Mouse (Mus musculus): ENCODE measurements at regions not wholly inside any gene's neighbourhood (a gene's known extent, or its start where the extent isn't known, plus 50 kb on each side); places are given as distances from the start of the nearest gene placed in this dataset.

GRCm38 (mm10) chr12:104637046-104638032, 114.4 kb downstream of the Dicer1 start:
- ATAC-seq (replicated peaks; ENCODE audit: insufficient number of reproducible peaks, low FRiP score, low TSS enrichment, low read depth): peak; percentile 67

GRCm38 (mm10) chr12:104636474-104636873, 115.3 kb downstream of the Dicer1 start:
- peak overlapping the region; percentile 44; the same call in 1 of the 2 replicates for H3K27ac ChIP-seq (replicated peaks; ENCODE audit: low read depth, low read length)
- no peaks in the 10 kb centered on the region for H3K36me3 ChIP-seq (replicated peaks; ENCODE audit: control insufficient read depth, insufficient read depth, low read depth, low read length)
- DNase-seq (ENCODE audit: low spot score): no peak
- no peak for ATAC-seq (replicated peaks; ENCODE audit: insufficient number of reproducible peaks, low FRiP score, low TSS enrichment, low read depth)
- no peak overlapping the region for H3K4me2 ChIP-seq (ENCODE audit: low read depth, low read length)
- WGBS: 40% methylated on average over 12 of the region's 12 CpGs
- H3K4me1 ChIP-seq (ENCODE audit: control insufficient read depth, insufficient read depth, low read length): peaks cover 2% of the 10 kb centered on the region; the same call in 1 of the 2 replicates
- no peaks in the 10 kb centered on the region for H3K9me3 ChIP-seq (replicated peaks; ENCODE audit: control insufficient read depth, low read length)
- no peak overlapping the region for H3K4me3 ChIP-seq (ENCODE audit: low read depth, low read length)
- H3K27me3 ChIP-seq (ENCODE audit: control insufficient read depth, insufficient read depth, low read length): no peaks in the 10 kb centered on the region
- no peak overlapping the region for H3K9ac ChIP-seq (replicated peaks; ENCODE audit: low read length)

More at GRCm38 (mm10) chr12:104637046-104638032, 114.4 kb downstream of the Dicer1 start:
- 10% methylated on average over 33 of the region's 33 CpGs for WGBS
- DNase-seq (ENCODE audit: low spot score): peak; percentile 71
- Histone ChIP-seq H3K9ac (replicated peaks; ENCODE audit: low read length) (no peak overlapping the region), H3K4me1 (ENCODE audit: control insufficient read depth, insufficient read depth, low read length) (peaks cover 2% of the 10 kb centered on the region; the same call in 1 of the 2 replicates), H3K4me3 (ENCODE audit: low read depth, low read length) (no peak overlapping the region), H3K9me3 (replicated peaks; ENCODE audit: control insufficient read depth, low read length) (no peaks in the 10 kb centered on the region), H3K27me3 (ENCODE audit: control insufficient read depth, insufficient read depth, low read length) (no peaks in the 10 kb centered on the region), H3K36me3 (replicated peaks; ENCODE audit: control insufficient read depth, insufficient read depth, low read depth, low read length) (no peaks in the 10 kb centered on the region), H3K27ac (replicated peaks; ENCODE audit: low read depth, low read length) (no peak overlapping the region), H3K4me2 (ENCODE audit: low read depth, low read length) (peak overlapping the region; percentile 10; the same call in 1 of the 2 replicates)

- Histone ChIP-seq H3K27me3 (ENCODE audit: control insufficient read depth, insufficient read depth, low read length) (no peaks in the 10 kb centered on the region), H3K4me3 (ENCODE audit: low read depth, low read length) (no peak overlapping the region), H3K9me3 (replicated peaks; ENCODE audit: control insufficient read depth, low read length) (no peaks in the 10 kb centered on the region), H3K9ac (replicated peaks; ENCODE audit: low read length) (no peak overlapping the region), H3K4me2 (ENCODE audit: low read depth, low read length) (no peak overlapping the region), H3K27ac (replicated peaks; ENCODE audit: low read depth, low read length) (no peak overlapping the region), H3K36me3 (replicated peaks; ENCODE audit: control insufficient read depth, insufficient read depth, low read depth, low read length) (no peaks in the 10 kb centered on the region), H3K4me1 (ENCODE audit: control insufficient read depth, insufficient read depth, low read length) (peaks cover 2% of the 10 kb centered on the region; the same call in 1 of the 2 replicates)
- peak; percentile 82 for DNase-seq (ENCODE audit: low spot score)
- peak; percentile 44; the same call in 1 of the 2 replicates for ATAC-seq (replicated peaks; ENCODE audit: insufficient number of reproducible peaks, low FRiP score, low TSS enrichment, low read depth)
- 39% methylated on average over 10 of the region's 10 CpGs for WGBS
Measured at GRCm38 (mm10) chr12:104634818-104635217, 116.9 kb downstream of the Dicer1 start.

DNA sequence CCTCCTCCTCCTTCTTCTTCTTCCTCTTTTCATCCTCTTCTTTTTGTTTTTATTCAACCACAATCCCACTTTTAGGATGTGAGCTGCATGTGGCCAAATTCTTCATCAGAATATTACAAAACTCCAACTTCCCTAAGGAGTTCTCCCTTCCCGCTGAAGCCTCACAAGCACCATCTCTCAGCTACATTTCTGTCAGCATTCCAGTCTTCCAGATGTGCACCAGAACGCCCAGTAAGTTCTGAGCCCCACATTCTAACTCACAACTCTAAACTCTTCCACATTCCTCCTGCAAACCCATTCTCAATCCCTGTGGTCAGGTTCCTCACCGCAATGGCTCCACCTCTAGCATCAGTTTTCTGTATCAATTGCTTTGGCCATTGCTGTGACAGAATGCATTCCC, 121.2 kb downstream of the Dicer1 start:
- DNase-seq (ENCODE audit: low spot score) (no peak), ATAC-seq (replicated peaks; ENCODE audit: insufficient number of reproducible peaks, low FRiP score, low TSS enrichment, low read depth) (no peak)
- Histone ChIP-seq H3K4me3 (ENCODE audit: low read depth, low read length) (no peak overlapping the region), H3K9ac (replicated peaks; ENCODE audit: low read length) (no peak overlapping the region), H3K27me3 (ENCODE audit: control insufficient read depth, insufficient read depth, low read length) (no peaks in the 10 kb centered on the region), H3K4me2 (ENCODE audit: low read depth, low read length) (no peak overlapping the region), H3K36me3 (replicated peaks; ENCODE audit: control insufficient read depth, insufficient read depth, low read depth, low read length) (no peaks in the 10 kb centered on the region), H3K9me3 (replicated peaks; ENCODE audit: control insufficient read depth, low read length) (no peaks in the 10 kb centered on the region), H3K4me1 (ENCODE audit: control insufficient read depth, insufficient read depth, low read length) (peaks cover 2% of the 10 kb centered on the region; the same call in 1 of the 2 replicates), H3K27ac (replicated peaks; ENCODE audit: low read depth, low read length) (no peak overlapping the region)
- WGBS: 84% methylated on average over 3 of the region's 3 CpGs

DNA sequence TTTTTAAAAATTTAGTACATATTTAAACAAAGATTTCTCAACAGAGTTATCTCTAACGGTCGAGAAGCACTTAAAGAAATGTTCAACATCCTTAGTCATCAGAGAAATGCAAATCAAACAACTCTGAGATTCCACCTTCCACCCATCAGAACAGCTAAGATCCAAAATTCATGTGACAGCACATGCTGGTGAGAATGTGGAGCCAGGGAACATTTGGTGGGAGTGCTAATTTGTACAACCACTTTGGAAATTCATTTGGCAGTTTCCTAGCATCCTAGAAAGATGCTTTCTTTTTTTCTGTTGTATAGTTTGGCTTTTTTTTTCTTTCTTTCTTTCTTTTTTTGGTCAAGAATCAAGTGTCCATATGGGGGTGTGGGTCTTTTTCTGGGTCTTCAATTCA, 122.3 kb downstream of the Dicer1 start:
- WGBS: 91% methylated on average over 2 of the region's 2 CpGs
- ATAC-seq (replicated peaks; ENCODE audit: insufficient number of reproducible peaks, low FRiP score, low TSS enrichment, low read depth): no peak

GRCm38 (mm10) chr12:104626054-104626453, 125.7 kb downstream of the Dicer1 start:
- H3K9ac ChIP-seq (replicated peaks; ENCODE audit: low read length): no peak overlapping the region
- 93% methylated on average over 5 of the region's 5 CpGs for WGBS
- no peaks in the 10 kb centered on the region for H3K27me3 ChIP-seq (ENCODE audit: control insufficient read depth, insufficient read depth, low read length)
- DNase-seq (ENCODE audit: low spot score): no peak
- no peak overlapping the region for H3K27ac ChIP-seq (replicated peaks; ENCODE audit: low read depth, low read length)
- no peaks in the 10 kb centered on the region for H3K4me1 ChIP-seq (ENCODE audit: control insufficient read depth, insufficient read depth, low read length)
- no peak overlapping the region for H3K4me3 ChIP-seq (ENCODE audit: low read depth, low read length)
- no peak overlapping the region for H3K4me2 ChIP-seq (ENCODE audit: low read depth, low read length)
- H3K9me3 ChIP-seq (replicated peaks; ENCODE audit: control insufficient read depth, low read length): no peaks in the 10 kb centered on the region
- no peaks in the 10 kb centered on the region for H3K36me3 ChIP-seq (replicated peaks; ENCODE audit: control insufficient read depth, insufficient read depth, low read depth, low read length)
- no peak for ATAC-seq (replicated peaks; ENCODE audit: insufficient number of reproducible peaks, low FRiP score, low TSS enrichment, low read depth)

More for the DNA sequence above, 122.3 kb downstream of the Dicer1 start:
- Histone ChIP-seq H3K4me2 (ENCODE audit: low read depth, low read length) (no peak overlapping the region), H3K9ac (replicated peaks; ENCODE audit: low read length) (no peak overlapping the region), H3K27me3 (ENCODE audit: control insufficient read depth, insufficient read depth, low read length) (no peaks in the 10 kb centered on the region), H3K9me3 (replicated peaks; ENCODE audit: control insufficient read depth, low read length) (no peaks in the 10 kb centered on the region), H3K36me3 (replicated peaks; ENCODE audit: control insufficient read depth, insufficient read depth, low read depth, low read length) (no peaks in the 10 kb centered on the region), H3K27ac (replicated peaks; ENCODE audit: low read depth, low read length) (no peak overlapping the region), H3K4me1 (ENCODE audit: control insufficient read depth, insufficient read depth, low read length) (peaks cover 2% of the 10 kb centered on the region; the same call in 1 of the 2 replicates), H3K4me3 (ENCODE audit: low read depth, low read length) (no peak overlapping the region)
- DNase-seq (ENCODE audit: low spot score): no peak

DNA sequence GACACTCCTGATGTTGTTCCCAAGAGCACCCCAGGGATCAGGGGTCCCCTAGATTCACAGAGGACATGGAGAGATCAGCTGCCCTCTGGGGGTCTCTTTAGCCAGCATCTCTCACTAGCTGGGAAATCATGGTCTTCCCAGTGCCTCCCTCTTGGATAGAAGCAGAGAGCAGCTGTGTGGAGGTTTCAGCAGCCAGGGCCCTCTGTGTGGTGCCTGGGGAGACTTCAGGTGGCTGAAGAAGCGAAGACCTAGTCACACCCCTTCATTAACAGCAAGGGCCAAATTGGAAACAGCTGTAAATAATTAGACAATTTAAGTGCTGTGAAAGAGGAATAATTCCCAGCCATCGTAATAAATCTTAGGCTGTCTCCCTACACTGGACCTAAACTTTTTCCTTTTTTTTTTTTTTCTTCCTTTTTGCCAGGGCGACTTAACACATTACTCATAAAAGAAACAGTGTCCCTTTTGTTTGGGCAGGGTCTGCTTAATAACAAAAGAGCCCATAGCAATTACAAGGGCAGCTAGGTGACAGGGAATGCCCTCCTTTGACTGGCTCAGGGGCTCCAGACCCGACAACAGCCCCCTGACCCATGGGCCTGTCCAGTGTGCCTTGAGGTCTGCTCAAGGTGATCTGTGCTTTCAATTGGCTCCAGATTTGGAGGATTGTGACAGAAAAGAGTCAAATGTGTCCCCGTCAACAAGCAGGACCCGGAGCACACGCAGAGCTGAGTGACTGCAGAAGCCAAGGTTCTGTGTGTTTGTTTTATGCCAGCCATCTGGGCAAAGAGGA, 127.7 kb downstream of the Dicer1 start:
- DNase-seq (ENCODE audit: low spot score) (no peak), ATAC-seq (replicated peaks; ENCODE audit: insufficient number of reproducible peaks, low FRiP score, low TSS enrichment, low read depth) (no peak)
- Histone ChIP-seq H3K27me3 (ENCODE audit: control insufficient read depth, insufficient read depth, low read length) (no peaks in the 10 kb centered on the region), H3K4me1 (ENCODE audit: control insufficient read depth, insufficient read depth, low read length) (no peaks in the 10 kb centered on the region), H3K27ac (replicated peaks; ENCODE audit: low read depth, low read length) (no peak overlapping the region), H3K9me3 (replicated peaks; ENCODE audit: control insufficient read depth, low read length) (no peaks in the 10 kb centered on the region), H3K4me2 (ENCODE audit: low read depth, low read length) (no peak overlapping the region), H3K36me3 (replicated peaks; ENCODE audit: control insufficient read depth, insufficient read depth, low read depth, low read length) (no peaks in the 10 kb centered on the region), H3K4me3 (ENCODE audit: low read depth, low read length) (no peak overlapping the region), H3K9ac (replicated peaks; ENCODE audit: low read length) (no peak overlapping the region)
- 33% methylated on average over 7 of the region's 7 CpGs for WGBS

All from embryonic facial prominence, embryonic 11.5 days (tissue).